ENCODE assay signal across 12 mouse cellular contexts in genomic region chr1:160308498-160308897, GRCm38 (mm10).
A peak's percentile ranks its signal among the peaks of the same experiment; 100 is the strongest.
DNase-seq lines count a peak whose midpoint lies in the region; ATAC-seq lines count a peak whose summit lies in the region.
"Had no signal": no experiment of that assay in that cellular context is flagged by ENCODE, and none has a peak within 500 bp of the region (broad histone marks: within the 10 kb centered on the region; RNA-seq: fewer than 3 reads in every experiment).

No protein-coding gene starts in this region.

- peaks cover 9% of the 10 kb centered on the region; the same call in 1 of the 2 replicates for H3K4me1 ChIP-seq in embryonic facial prominence, embryonic 13.5 days
- peaks cover 9% of the 10 kb centered on the region for H3K4me1 ChIP-seq in embryonic facial prominence, embryonic 10.5 days
- peaks cover 14% of the 10 kb centered on the region for H3K4me1 ChIP-seq in lung, embryonic 16.5 days (replicated peaks; ENCODE audit: control insufficient read depth, insufficient read depth, low read length)
- H3K4me1 ChIP-seq in erythroblast, embryonic 14.5 days (ENCODE audit: control insufficient read depth): peaks cover 55% of the 10 kb centered on the region

- no peak overlapping the region for H3K27ac ChIP-seq in embryonic facial prominence, embryonic 13.5 days
- no peak overlapping the region for H3K27ac ChIP-seq in embryonic facial prominence, embryonic 10.5 days (replicated peaks)
- H3K27ac ChIP-seq in lung, embryonic 16.5 days (ENCODE audit: low read length): peak overlapping the region; percentile 86
- H3K27ac ChIP-seq: forebrain, embryonic 15.5 days had no signal

- intact Hi-C loops in left cerebral cortex, postnatal 25 days (cut with DNase I): no loop called here

- H3K9me3 ChIP-seq in embryonic facial prominence, embryonic 13.5 days: no peaks in the 10 kb centered on the region
- H3K9me3 ChIP-seq in embryonic facial prominence, embryonic 10.5 days: no peaks in the 10 kb centered on the region
- H3K9me3 ChIP-seq in lung, embryonic 16.5 days (ENCODE audit: control insufficient read depth, low read length): no peaks in the 10 kb centered on the region
- H3K9me3 ChIP-seq in erythroblast, embryonic 14.5 days (ENCODE audit: control insufficient read depth, low read length): no peaks in the 10 kb centered on the region
- H3K9me3 ChIP-seq: forebrain, embryonic 15.5 days had no signal

- no peak overlapping the region for H3K9ac ChIP-seq in embryonic facial prominence, embryonic 13.5 days
- H3K9ac ChIP-seq in lung, embryonic 16.5 days (ENCODE audit: low read length): 0 out of 2 replicates have a peak overlapping the region, but pooled peaks have one; percentile 39
- H3K9ac ChIP-seq: forebrain, embryonic 15.5 days had no signal

- H3K27me3 ChIP-seq in embryonic facial prominence, embryonic 13.5 days: peaks cover 4% of the 10 kb centered on the region; the same call in 1 of the 2 replicates
- H3K27me3 ChIP-seq in embryonic facial prominence, embryonic 10.5 days (replicated peaks; ENCODE audit: low read depth, poor library complexity, severe bottlenecking): no peaks in the 10 kb centered on the region
- no peaks in the 10 kb centered on the region for H3K27me3 ChIP-seq in lung, embryonic 16.5 days (ENCODE audit: control insufficient read depth, insufficient read depth, low read depth, low read length)
- no peaks in the 10 kb centered on the region for H3K27me3 ChIP-seq in erythroblast, embryonic 14.5 days (ENCODE audit: control insufficient read depth)
- H3K27me3 ChIP-seq: forebrain, embryonic 15.5 days had no signal

- 48% methylated on average over 7 of the region's 7 CpGs for WGBS in embryonic facial prominence, embryonic 13.5 days
- 63% methylated on average over 7 of the region's 7 CpGs for WGBS in embryonic facial prominence, embryonic 10.5 days
- WGBS in lung, embryonic 16.5 days: 40% methylated on average over 7 of the region's 7 CpGs

- no peak for DNase-seq in embryonic facial prominence, embryonic 10.5 days (ENCODE audit: low spot score)
- DNase-seq in lung, postnatal 25 days (ENCODE audit: low spot score): no peak
- DNase-seq in naive thymus-derived CD4-positive, alpha-beta T cell, adult 2 months (ENCODE audit: low read depth): peak; percentile 41
- no peak for DNase-seq in left cerebral cortex, postnatal 25 days (ENCODE audit: low spot score in 2 of 2)
- no peak for DNase-seq in urinary bladder, postnatal 36 days (ENCODE audit: low spot score in 2 of 2)
- DNase-seq: adrenal gland, adult 8-10 months; embryo, embryonic 11 days; gastrocnemius, postnatal 36 days had no signal

- no peak for ATAC-seq in embryonic facial prominence, embryonic 13.5 days (ENCODE audit: insufficient number of reproducible peaks, insufficient read depth, low FRiP score, low TSS enrichment, low read depth)
- ATAC-seq in lung, embryonic 16.5 days (ENCODE audit: low read depth): peak; percentile 54; the same call in 1 of the 2 replicates
- ATAC-seq: forebrain, embryonic 15.5 days had no signal

- no peak overlapping the region for H3K4me3 ChIP-seq in embryonic facial prominence, embryonic 13.5 days
- no peak overlapping the region for H3K4me3 ChIP-seq in embryonic facial prominence, embryonic 10.5 days
- H3K4me3 ChIP-seq in lung, embryonic 16.5 days (ENCODE audit: low read length): peak overlapping the region; percentile 39
- H3K4me3 ChIP-seq in erythroblast, embryonic 14.5 days (replicated peaks): peak overlapping the region; percentile 45
- H3K4me3 ChIP-seq: forebrain, embryonic 15.5 days had no signal

- peak overlapping the region; percentile 32 for H3K4me2 ChIP-seq in embryonic facial prominence, embryonic 13.5 days
- H3K4me2 ChIP-seq in lung, embryonic 16.5 days (ENCODE audit: low read depth, low read length): peak overlapping the region; percentile 38
- H3K4me2 ChIP-seq: forebrain, embryonic 15.5 days had no signal

- H3K36me3 ChIP-seq in embryonic facial prominence, embryonic 13.5 days: no peaks in the 10 kb centered on the region
- no peaks in the 10 kb centered on the region for H3K36me3 ChIP-seq in embryonic facial prominence, embryonic 10.5 days (replicated peaks)
- no peaks in the 10 kb centered on the region for H3K36me3 ChIP-seq in lung, embryonic 16.5 days (ENCODE audit: control insufficient read depth, insufficient read depth, low read length)
- H3K36me3 ChIP-seq in erythroblast, embryonic 14.5 days (ENCODE audit: control insufficient read depth): no peaks in the 10 kb centered on the region
- H3K36me3 ChIP-seq: forebrain, embryonic 15.5 days had no signal

Comparison
In these comparisons a context has a peak if more than half of its experiments do, and no peak if none do; other contexts are left out.
1. H3K4me3 ChIP-seq: peak in lung, embryonic 16.5 days (single experiment) and erythroblast, embryonic 14.5 days (single experiment); none in embryonic facial prominence, embryonic 13.5 days (single experiment) and embryonic facial prominence, embryonic 10.5 days (single experiment).